ENCODE assay signal across 8 mouse cellular contexts in genomic region chr1:42779761-42780160, GRCm38 (mm10).
A peak's percentile ranks its signal among the peaks of the same experiment; 100 is the strongest.
DNase-seq lines count a peak whose midpoint lies in the region; ATAC-seq lines count a peak whose summit lies in the region.

No protein-coding gene starts in this region.

- DNase-seq in heart, postnatal 4 days: peak; percentile 23
- DNase-seq in heart, adult 8-10 months (ENCODE audit: low spot score): no peak
- DNase-seq in ovary, postnatal 14 days (ENCODE audit: low spot score): peak; percentile 5
- no peak for DNase-seq in ovary, adult 18-20 months (ENCODE audit: low spot score)
- DNase-seq in right cerebral cortex, postnatal 4 days: peak; percentile 53
- DNase-seq in gastrocnemius, postnatal 10 days: no peak

- ATAC-seq in granulocyte monocyte progenitor cell, adult 5-6 weeks (replicated peaks; ENCODE audit: poor library complexity, severe bottlenecking): peak; percentile 33; the same call in 1 of the 2 replicates
- no peak for ATAC-seq in megakaryocyte progenitor cell, adult 5-6 weeks (replicated peaks; ENCODE audit: poor library complexity)

Comparison
In these comparisons a context has a peak if more than half of its experiments do, and no peak if none do; other contexts are left out.
1. DNase-seq: peak in heart, postnatal 4 days (single experiment), ovary, postnatal 14 days (single experiment) and right cerebral cortex, postnatal 4 days (single experiment); none in heart, adult 8-10 months (single experiment), ovary, adult 18-20 months (single experiment) and gastrocnemius, postnatal 10 days (single experiment).